Mouse (Mus musculus) stomach, embryonic 15.5 days (tissue): ENCODE data around the gene Bmper. TPM values are rescaled to one million over a fixed set of nuclear protein-coding genes. Genes with fewer than 3 reads are reported as not detected.

Experiments
- ATAC-seq: fragments of 200-750 bp; cut with Nextera tagmentation; 2 replicates; pipeline ENCODE4 v1.8.0; 2017; ENCODE audit warnings: low read depth, moderate number of reproducible peaks, moderate TSS enrichment; ENCODE audit not compliant: insufficient read depth, low FRiP score
- H3K27ac ChIP-seq: fragments of 300-500 bp; sonication (generic); 2 replicates; pipeline ENCODE4 v1.5.1; 2015; ENCODE audit warnings: mild to moderate bottlenecking, inconsistent platforms
- H3K27me3 ChIP-seq: fragments of 300-500 bp; sonication (generic); replicated peaks from 2 replicates; pipeline ENCODE4 v1.6.1; 2015; ENCODE audit warnings: inconsistent platforms
- H3K36me3 ChIP-seq: fragments of 300-500 bp; sonication (generic); 2 replicates; pipeline ENCODE4 v1.6.1; 2015; ENCODE audit warnings: inconsistent platforms
- H3K4me1 ChIP-seq: fragments of 300-500 bp; sonication (generic); 2 replicates; pipeline ENCODE4 v1.6.1; 2015; ENCODE audit warnings: inconsistent platforms
- H3K4me2 ChIP-seq: fragments of 300-500 bp; sonication (generic); 2 replicates; pipeline ENCODE4 v1.6.1; 2015; ENCODE audit warnings: mild to moderate bottlenecking, inconsistent platforms
- H3K4me3 ChIP-seq: fragments of 300-500 bp; sonication (generic); replicated peaks from 2 replicates; pipeline ENCODE4 v1.5.1; 2015; ENCODE audit warnings: inconsistent platforms
- H3K9ac ChIP-seq: fragments of 300-500 bp; sonication (generic); 2 replicates; pipeline ENCODE4 v1.6.1; 2015; ENCODE audit warnings: inconsistent platforms
- H3K9me3 ChIP-seq: fragments of 300-500 bp; sonication (generic); 2 replicates; pipeline ENCODE4 v1.6.1; 2016; ENCODE audit warnings: inconsistent platforms
- WGBS: fragments of 180-500 bp; shearing (Covaris S2); methylation state at CpG from one replicate; pipeline ENCODE4 v1.1.7; 2015; 5-methylcytosine and 5-hydroxymethylcytosine counted together
- polyA plus RNA-seq: library from polyadenylated mRNA; unstranded; fragments of >200 nt; fragmentation: Nextera tagmentation; extraction: Ambion mirVana; gene quantifications from 2 replicates; pipeline ENCODE4 v1.2.1, GENCODE M21; 2015

Bmper gene
- polyA plus RNA-seq, 1 experiment from 2014 or later, result 7.3 TPM

GRCm38 (mm10) chr9:23236635-23237279, 13.9 kb downstream of the Bmper start:
- Histone ChIP-seq H3K9ac (no peak overlapping the region), H3K27ac (no peak overlapping the region), H3K4me2 (no peak overlapping the region), H3K9me3 (no peaks in the 10 kb centered on the region), H3K27me3 (no peaks in the 10 kb centered on the region), H3K4me3 (no peak overlapping the region), H3K4me1 (peaks cover 7% of the 10 kb centered on the region; the same call in 1 of the 2 replicates), H3K36me3 (no peaks in the 10 kb centered on the region)
- WGBS, result 63% methylated on average over 6 of the region's 6 CpGs
- ATAC-seq, result no peak

GRCm38 (mm10) chr9:23239011-23239410, 16.1 kb downstream of the Bmper start:
- H3K27ac ChIP-seq, result no peak overlapping the region
- H3K9ac ChIP-seq, result no peak overlapping the region
- H3K4me3 ChIP-seq, result no peak overlapping the region
- no peak overlapping the region for H3K4me2 ChIP-seq
- WGBS, result 55% methylated on average over 2 of the region's 2 CpGs
- H3K9me3 ChIP-seq, result no peaks in the 10 kb centered on the region
- no peaks in the 10 kb centered on the region for H3K27me3 ChIP-seq
- peaks cover 7% of the 10 kb centered on the region; the same call in 1 of the 2 replicates for H3K4me1 ChIP-seq
- H3K36me3 ChIP-seq, result no peaks in the 10 kb centered on the region
- ATAC-seq, result no peak

GRCm38 (mm10) chr9:23242911-23243310, 20.0 kb downstream of the Bmper start:
- Histone ChIP-seq H3K27ac (no peak overlapping the region), H3K4me2 (no peak overlapping the region), H3K27me3 (no peaks in the 10 kb centered on the region), H3K9ac (no peak overlapping the region), H3K4me1 (no peaks in the 10 kb centered on the region), H3K4me3 (no peak overlapping the region), H3K36me3 (no peaks in the 10 kb centered on the region), H3K9me3 (no peaks in the 10 kb centered on the region)
- 65% methylated on average over 3 of the region's 3 CpGs for WGBS
- no peak for ATAC-seq

GRCm38 (mm10) chr9:23243869-23244268, 21.0 kb downstream of the Bmper start:
- no peaks in the 10 kb centered on the region for H3K9me3 ChIP-seq
- H3K36me3 ChIP-seq, result no peaks in the 10 kb centered on the region
- no peak overlapping the region for H3K9ac ChIP-seq
- no peaks in the 10 kb centered on the region for H3K27me3 ChIP-seq
- no peak for ATAC-seq
- WGBS, result 51% methylated on average over 6 of the region's 6 CpGs
- no peak overlapping the region for H3K4me2 ChIP-seq
- no peak overlapping the region for H3K4me3 ChIP-seq
- no peak overlapping the region for H3K27ac ChIP-seq
- no peaks in the 10 kb centered on the region for H3K4me1 ChIP-seq

- no peak for ATAC-seq
- Histone ChIP-seq H3K27ac (no peak overlapping the region), H3K9ac (no peak overlapping the region)
Observed at GRCm38 (mm10) chr9:23246389-23246788, 23.5 kb downstream of the Bmper start.

GRCm38 (mm10) chr9:23250026-23250425, 27.1 kb downstream of the Bmper start:
- H3K9me3 ChIP-seq, result no peaks in the 10 kb centered on the region
- no peak for ATAC-seq
- WGBS, result 8% methylated on average over 5 of the region's 5 CpGs
- no peaks in the 10 kb centered on the region for H3K27me3 ChIP-seq
- H3K4me2 ChIP-seq, result no peak overlapping the region
- 0 out of 2 replicates have a peak, but pooled peaks cover 3% of the 10 kb centered on the region for H3K4me1 ChIP-seq
- no peak overlapping the region for H3K4me3 ChIP-seq
- H3K36me3 ChIP-seq, result no peaks in the 10 kb centered on the region
- H3K27ac ChIP-seq, result no peak overlapping the region
- H3K9ac ChIP-seq, result no peak overlapping the region

More at GRCm38 (mm10) chr9:23246389-23246788, 23.5 kb downstream of the Bmper start:
- H3K27me3 ChIP-seq, result no peaks in the 10 kb centered on the region
- no peak overlapping the region for H3K4me2 ChIP-seq
- WGBS, result 82% methylated on average over 9 of the region's 9 CpGs
- no peaks in the 10 kb centered on the region for H3K9me3 ChIP-seq
- no peaks in the 10 kb centered on the region for H3K36me3 ChIP-seq
- H3K4me3 ChIP-seq, result no peak overlapping the region
- H3K4me1 ChIP-seq, result no peaks in the 10 kb centered on the region

GRCm38 (mm10) chr9:23251001-23251400, 28.1 kb downstream of the Bmper start:
- Histone ChIP-seq H3K27me3 (no peaks in the 10 kb centered on the region), H3K4me3 (no peak overlapping the region), H3K9me3 (no peaks in the 10 kb centered on the region), H3K4me1 (0 out of 2 replicates have a peak, but pooled peaks cover 3% of the 10 kb centered on the region), H3K27ac (no peak overlapping the region), H3K36me3 (no peaks in the 10 kb centered on the region), H3K4me2 (no peak overlapping the region), H3K9ac (no peak overlapping the region)
- WGBS, result 78% methylated on average over 6 of the region's 6 CpGs
- ATAC-seq, result no peak

GRCm38 (mm10) chr9:23253624-23254023, 30.7 kb downstream of the Bmper start:
- Histone ChIP-seq H3K4me1 (0 out of 2 replicates have a peak, but pooled peaks cover 3% of the 10 kb centered on the region), H3K27me3 (no peaks in the 10 kb centered on the region), H3K36me3 (no peaks in the 10 kb centered on the region), H3K9ac (no peak overlapping the region), H3K4me3 (no peak overlapping the region), H3K4me2 (no peak overlapping the region), H3K27ac (no peak overlapping the region), H3K9me3 (no peaks in the 10 kb centered on the region)
- 82% methylated on average over 6 of the region's 6 CpGs for WGBS
- no peak for ATAC-seq

GRCm38 (mm10) chr9:23254237-23255214, 31.6 kb downstream of the Bmper start:
- Histone ChIP-seq H3K9ac (no peak overlapping the region), H3K4me2 (peak overlapping the region; percentile 46), H3K9me3 (no peaks in the 10 kb centered on the region), H3K27ac (no peak overlapping the region), H3K36me3 (no peaks in the 10 kb centered on the region), H3K4me3 (no peak overlapping the region), H3K27me3 (no peaks in the 10 kb centered on the region), H3K4me1 (0 out of 2 replicates have a peak, but pooled peaks cover 3% of the 10 kb centered on the region)
- WGBS, result 45% methylated on average over 37 of the region's 37 CpGs
- ATAC-seq, result no peak

GRCm38 (mm10) chr9:23255841-23256240, 33.0 kb downstream of the Bmper start:
- no peak overlapping the region for H3K4me3 ChIP-seq
- H3K36me3 ChIP-seq, result no peaks in the 10 kb centered on the region
- H3K9ac ChIP-seq, result no peak overlapping the region
- no peak for ATAC-seq
- 0 out of 2 replicates have a peak, but pooled peaks cover 3% of the 10 kb centered on the region for H3K4me1 ChIP-seq
- WGBS, result 86% methylated on average over 2 of the region's 2 CpGs
- no peaks in the 10 kb centered on the region for H3K27me3 ChIP-seq
- no peak overlapping the region for H3K27ac ChIP-seq
- no peak overlapping the region for H3K4me2 ChIP-seq
- H3K9me3 ChIP-seq, result no peaks in the 10 kb centered on the region

- no peak for ATAC-seq
- Histone ChIP-seq H3K9ac (no peak overlapping the region), H3K27me3 (no peaks in the 10 kb centered on the region), H3K4me1 (0 out of 2 replicates have a peak, but pooled peaks cover 3% of the 10 kb centered on the region), H3K36me3 (no peaks in the 10 kb centered on the region), H3K4me2 (no peak overlapping the region), H3K4me3 (no peak overlapping the region), H3K27ac (no peak overlapping the region), H3K9me3 (no peaks in the 10 kb centered on the region)
- 89% methylated on average over 2 of the region's 2 CpGs for WGBS
Observed at GRCm38 (mm10) chr9:23256576-23256975, 33.7 kb downstream of the Bmper start.

- Histone ChIP-seq H3K4me2 (no peak overlapping the region), H3K4me3 (no peak overlapping the region), H3K9me3 (no peaks in the 10 kb centered on the region), H3K27me3 (no peaks in the 10 kb centered on the region), H3K27ac (no peak overlapping the region), H3K9ac (no peak overlapping the region), H3K4me1 (no peaks in the 10 kb centered on the region), H3K36me3 (no peaks in the 10 kb centered on the region)
- 90% methylated on average over 3 of the region's 3 CpGs for WGBS
- no peak for ATAC-seq
Observed at GRCm38 (mm10) chr9:23261834-23262233, 39.0 kb downstream of the Bmper start.
